Mouse (Mus musculus) right cerebral cortex, postnatal 25 days (tissue): ENCODE data around the gene Mapk8ip2.
"Not testable (repeated sequence)": the region's sequence is repeated elsewhere in the genome, so short reads cannot be mapped to it uniquely, and the experiment has no call there.

ENCODE experiments used
- DNase-seq: peaks from one replicate; pipeline ENCODE4 v3.0.0; 2022

Gene Mapk8ip2

DNA sequence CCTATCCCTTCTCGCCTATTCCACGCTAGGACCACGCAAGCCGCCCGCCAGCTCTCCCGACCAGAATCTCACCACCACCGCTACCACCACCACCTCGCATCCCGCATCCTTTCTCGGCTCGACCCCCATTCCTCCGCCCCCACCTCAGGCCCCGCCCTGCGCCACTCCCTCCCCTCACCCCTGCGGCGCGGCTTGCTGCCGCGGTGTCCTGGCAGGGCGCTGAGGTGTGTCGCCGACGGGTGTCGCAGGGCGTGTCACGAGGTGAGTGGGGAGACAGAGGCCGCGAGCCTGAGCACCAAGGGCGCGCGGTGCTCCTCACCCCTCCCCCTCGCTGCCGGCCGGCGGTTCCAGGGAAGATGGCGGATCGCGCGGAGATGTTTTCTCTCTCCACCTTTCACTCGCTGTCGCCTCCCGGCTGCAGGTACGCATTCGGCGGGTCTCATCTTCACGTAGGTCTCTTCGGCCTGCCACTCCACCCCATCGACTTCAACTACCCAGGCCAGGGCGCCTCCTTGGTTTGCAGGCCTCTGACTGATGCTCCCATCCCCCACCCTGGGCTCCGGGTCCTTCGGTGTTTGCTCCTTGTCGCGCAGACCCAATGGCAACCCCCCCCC lies at the start of gene Mapk8ip2:
TSS of gene Mapk8ip2 (plus strand) at position 49 of the 614 bp plus-strand sequence.
- peak; percentile 66 for DNase-seq

DNA sequence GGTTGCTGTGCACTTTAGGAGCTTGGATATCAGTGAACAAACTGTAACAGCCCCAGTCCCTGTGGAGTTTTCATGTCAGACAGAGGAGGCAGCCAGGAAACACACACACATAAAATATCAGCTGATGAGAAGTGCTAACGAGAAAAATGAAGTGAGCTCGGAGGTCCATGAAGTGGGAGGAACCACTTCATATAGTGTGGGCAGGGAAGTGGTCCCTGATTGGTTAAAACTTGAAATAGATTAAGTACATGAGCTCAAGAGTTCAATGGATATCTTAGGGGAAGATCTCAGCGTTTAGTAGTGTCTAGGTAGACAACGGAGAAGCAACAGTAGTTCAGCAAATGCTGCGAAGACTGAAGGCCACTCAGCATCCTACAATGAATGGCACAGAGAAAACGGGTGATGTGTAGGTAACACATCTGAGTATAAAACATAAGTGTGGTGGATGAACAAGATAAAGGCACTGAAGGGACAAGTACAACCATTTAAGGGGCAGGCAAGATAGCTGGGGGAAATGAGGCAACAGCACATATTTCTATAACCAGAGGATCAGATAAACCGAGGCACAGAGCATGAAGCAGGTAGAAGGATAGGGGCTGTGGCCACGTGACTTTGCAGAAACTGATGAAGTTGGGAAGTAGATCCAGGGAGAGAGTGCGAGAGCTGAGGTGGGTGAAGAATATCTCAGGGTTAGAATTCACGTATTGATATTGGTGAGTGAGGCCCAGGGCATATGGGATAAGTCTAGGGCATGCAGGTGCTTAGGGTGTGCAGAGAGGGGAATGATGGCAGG lies 48.7 kb upstream of the Mapk8ip2 start:
- no peak for DNase-seq

DNA sequence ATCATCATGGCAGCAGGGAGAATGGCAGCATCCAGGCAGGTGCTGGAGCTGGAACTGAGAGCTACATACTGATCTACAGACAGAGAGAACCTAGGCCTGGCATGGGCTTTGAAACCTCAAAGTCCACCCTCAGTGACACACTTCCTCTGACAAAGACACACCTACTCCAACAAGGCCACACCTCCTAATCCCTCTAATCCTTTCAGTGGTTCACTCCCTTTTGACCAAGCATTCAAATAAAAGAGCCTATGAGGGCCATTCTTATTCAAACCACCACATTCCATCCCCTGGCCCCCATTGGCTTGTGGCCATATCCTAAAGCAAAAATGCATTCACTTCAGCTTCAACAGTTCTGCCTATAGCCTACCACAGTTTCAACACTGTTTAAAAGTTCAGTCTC lies 47.0 kb upstream of the Mapk8ip2 start:
- DNase-seq: no peak

DNA sequence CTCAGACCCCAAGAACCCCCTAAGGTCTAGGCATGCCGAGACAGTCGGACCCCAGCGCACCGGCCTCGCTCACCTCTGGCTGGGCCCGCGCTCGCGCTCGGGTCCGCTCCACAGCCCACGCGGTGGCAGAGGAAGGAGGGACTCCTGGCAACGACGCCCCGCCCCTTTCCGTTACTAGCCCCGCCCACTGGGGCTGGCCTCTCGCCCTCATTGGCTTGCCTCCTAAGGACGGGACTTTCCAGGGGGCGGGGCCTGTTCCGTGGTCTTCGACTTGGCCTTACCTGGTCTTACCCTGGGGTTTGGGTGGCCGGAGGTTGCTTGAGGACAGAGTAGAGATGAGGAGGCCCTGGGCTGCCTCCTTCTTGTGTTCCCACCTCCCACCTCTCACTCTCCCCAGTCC lies 43.6 kb upstream of the Mapk8ip2 start, which contains the start of gene Syce3:
TSS of gene Syce3 (minus strand) at position 386 of the 400 bp plus-strand sequence.
- no peak for DNase-seq

DNA sequence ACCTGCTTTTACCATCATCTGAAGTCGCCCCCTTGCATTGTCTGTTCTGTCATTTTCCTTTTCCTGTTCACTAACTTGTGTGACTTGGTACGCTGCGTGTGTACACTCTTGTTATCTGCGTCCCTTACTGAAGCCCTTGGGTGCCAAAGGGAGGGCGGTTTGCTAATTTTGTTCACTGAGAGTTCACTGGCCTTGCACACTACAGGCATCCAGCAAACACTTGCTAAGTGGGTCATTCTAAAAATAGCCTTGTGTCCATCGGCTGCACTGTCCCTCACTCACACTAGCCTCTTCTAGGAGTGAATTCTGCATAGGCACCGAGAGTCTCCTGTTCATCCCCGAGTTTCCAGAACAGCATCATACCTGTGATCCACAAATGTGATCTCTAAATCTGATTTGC lies 38.4 kb upstream of the Mapk8ip2 start:
- DNase-seq: no peak

DNA sequence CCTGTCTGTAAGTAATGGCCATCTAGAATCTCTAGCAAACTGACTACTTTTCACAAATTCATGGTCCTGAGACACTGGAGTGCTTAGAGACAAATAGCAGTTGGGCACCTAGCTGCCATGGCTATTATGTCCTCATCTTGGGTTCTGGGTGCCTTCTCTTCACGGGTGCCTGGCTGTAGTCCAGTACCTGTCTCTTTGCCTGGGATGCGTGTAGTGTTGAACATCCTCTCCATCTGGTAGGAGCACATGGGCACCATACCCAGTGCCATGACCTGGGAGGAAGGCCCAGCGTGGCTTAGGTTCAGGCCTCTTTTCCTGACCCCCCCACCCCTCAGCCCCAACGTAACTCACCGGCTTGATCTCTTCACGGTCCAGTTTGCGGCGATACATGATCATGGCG lies 31.8 kb upstream of the Mapk8ip2 start:
- DNase-seq: no peak

DNA sequence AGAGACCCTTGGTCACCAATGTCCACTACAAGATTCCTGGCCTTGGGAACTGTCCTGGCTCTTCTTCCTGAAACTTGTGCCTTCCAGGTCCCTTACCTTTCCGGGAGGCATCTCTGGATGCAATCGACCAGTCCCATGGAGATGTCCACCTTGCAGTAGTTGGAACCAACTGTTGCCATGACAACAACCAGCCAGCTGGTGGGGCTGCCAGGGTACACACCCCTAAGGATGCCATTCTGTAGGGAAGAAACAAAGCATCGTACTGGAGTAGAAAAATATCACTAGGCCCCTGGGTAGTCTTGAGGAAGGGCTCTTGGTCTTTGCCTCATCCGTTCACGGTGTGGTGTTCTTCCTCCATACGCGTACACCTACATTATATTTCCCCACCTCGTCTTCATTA lies 29.1 kb upstream of the Mapk8ip2 start:
- DNase-seq: no peak

DNA sequence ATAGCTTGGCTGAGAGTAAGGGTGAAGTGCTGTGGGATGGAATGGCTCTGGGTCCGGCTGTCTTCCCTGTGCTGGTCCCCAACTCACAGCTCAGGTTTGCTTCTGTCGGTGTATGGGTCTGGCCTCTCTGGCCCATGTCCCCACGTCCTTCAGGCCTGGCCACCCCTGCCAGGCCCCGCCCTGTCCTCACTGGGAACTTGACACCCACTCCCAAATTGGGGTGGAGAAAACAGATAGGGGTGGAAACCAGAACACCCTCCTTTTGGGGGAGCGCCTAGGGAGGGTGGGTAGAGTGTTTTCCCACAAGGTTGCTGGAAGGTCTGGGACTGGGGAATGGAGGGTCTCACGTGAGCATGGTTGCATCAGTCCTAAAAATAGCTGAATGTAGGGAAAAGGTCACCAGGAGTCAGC lies 28.0 kb upstream of the Mapk8ip2 start, which contains the start of gene Cpt1b:
TSS of gene Cpt1b (minus strand) at position 153 of the 411 bp plus-strand sequence.
- DNase-seq: no peak

DNA sequence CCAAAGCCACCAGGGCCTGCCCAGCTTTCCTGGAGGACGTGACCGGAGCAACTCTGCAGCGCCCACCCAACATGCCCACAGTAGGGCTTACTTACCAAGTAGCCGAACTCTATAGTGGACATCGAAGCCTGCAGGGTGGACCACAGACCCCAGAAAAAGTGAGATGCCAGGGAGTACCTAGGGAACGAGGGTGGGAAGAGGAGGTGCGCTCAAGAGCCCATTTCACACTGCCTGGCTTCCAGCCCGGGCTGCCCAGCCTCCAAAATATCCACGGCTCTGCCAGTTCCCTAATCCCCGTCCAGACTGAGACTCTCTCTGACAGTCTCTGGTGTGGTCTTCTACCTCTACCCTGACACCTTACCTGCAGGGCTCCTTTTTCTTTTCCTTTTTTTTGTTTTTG lies 27.0 kb upstream of the Mapk8ip2 start:
- DNase-seq: no peak

DNA sequence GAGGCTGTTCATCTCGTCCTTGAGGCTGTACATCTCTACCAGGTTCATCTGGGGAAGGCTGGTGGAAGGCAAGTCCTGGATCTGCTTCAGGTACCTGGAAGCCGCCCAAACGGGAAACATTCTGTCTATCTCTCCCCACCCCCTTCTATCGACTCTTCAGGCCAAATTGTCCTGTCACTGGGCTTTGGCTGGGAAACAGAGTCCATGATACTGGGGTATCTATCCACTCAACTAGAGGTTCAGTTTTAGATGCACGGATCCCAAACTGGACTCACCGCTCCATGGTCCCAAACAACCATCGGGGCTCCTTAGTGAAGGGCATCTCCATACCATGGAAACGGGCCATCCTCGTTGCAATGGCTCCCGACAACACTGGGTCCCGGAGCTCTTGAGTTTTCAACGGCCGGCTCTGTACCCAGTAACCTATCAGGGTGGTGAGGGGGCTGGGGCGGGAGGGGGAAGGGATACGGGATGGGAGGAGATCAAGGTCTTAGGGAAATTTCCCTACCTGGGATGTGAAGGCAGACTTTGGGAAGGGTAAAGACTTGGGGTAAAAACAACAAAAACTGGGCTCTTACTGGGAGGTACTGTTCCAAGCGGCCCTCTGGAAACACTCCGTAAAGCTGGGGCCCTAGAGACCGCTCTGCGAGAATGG lies 25.4 kb upstream of the Mapk8ip2 start:
- DNase-seq: no peak

DNA sequence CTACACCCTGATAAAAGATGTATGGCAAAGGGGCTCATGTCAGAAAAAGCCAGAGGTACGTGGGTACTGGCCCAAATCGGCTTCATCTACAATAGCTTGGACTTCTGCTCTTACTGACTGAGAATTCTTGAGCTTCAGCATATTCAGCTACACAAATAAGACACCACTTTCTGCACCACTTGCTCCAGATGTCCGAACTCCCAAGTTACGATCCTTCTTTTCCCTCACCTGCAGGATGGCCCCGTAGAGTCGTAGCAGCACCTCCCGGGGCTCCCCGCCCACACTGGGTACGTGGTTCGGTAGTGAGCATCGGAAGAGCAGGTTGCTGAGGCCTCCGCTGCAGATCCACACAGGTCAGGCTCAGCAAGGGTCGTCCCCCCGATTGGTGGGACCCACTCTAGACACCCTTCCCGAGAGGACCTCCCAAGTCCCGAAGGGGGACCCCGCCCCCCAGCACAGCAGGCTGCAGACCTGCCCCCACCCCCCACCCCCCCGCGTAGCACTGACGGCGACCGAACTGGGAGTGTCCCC lies 24.8 kb upstream of the Mapk8ip2 start:
- DNase-seq: no peak

DNA sequence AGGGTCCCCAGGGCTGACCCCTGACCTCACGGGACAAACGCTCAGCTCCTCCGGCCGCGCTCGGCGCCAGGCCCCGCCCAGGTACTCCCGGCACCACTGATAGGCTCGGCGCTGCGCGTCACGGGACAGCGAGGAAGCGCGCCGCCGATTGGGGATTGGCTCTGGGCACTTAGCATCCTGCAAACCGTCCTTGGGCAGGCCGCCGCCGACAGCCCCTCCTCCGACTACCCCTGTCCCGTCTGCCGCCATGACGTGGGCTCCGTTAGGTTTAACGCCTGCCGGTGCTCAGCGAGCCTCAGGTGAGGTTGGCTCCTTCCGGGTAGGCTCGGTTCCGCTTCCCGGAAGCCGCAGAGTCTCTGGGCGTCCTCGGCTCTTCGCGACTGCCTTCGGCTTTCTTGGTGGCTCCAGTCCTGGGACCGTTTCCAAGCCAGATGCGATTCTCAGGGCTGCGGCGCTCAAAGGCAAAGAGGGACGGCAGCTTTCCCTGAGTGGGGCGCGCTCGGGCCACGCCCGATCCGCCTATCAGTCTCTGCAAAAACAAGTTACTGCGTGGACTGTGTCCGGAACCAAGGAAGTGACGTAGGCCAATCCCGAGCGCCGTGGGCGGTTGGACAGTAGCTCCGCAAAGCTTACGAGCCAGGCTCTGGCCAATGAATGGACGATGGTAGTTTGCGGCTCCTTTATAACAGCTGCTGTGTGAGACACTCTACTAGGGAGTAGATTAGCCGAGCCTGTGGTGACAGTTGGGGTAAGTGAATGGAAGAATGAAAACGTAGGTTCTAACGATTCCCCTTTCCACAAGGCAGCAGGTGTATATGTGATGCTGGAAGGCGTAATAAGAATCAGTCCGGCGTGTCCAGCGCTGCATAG lies 24.1 kb upstream of the Mapk8ip2 start, which contains the start of the genes C730034F03Rik, Gm44502 and Chkb:
TSS of gene C730034F03Rik (plus strand) at position 238 of the 870 bp plus-strand sequence.
TSS of gene Gm44502 (minus strand) at position 345 of the 870 bp plus-strand sequence.
TSS of gene Chkb (minus strand) at position 557 of the 870 bp plus-strand sequence.
- peak; percentile 94 for DNase-seq

DNA sequence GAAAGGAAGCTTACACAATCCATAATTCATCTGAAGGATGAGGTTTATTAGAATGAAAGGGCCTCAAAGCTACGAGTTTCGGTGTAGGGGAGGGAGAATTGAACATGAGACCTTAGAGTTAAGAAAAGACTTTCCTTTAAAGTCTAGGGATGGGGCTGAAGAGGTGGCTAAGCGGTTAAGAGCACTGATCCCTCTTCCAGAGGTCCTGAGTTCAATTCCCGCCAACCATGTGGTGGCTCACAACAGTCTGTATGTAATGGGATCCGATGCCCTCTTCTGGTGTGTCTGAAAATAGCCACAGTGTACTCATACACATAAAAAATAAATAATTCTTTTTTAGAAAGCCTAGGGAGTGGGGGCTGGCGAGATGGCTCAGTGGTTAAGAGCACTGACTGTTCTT lies 23.4 kb upstream of the Mapk8ip2 start:
- no peak for DNase-seq

DNA sequence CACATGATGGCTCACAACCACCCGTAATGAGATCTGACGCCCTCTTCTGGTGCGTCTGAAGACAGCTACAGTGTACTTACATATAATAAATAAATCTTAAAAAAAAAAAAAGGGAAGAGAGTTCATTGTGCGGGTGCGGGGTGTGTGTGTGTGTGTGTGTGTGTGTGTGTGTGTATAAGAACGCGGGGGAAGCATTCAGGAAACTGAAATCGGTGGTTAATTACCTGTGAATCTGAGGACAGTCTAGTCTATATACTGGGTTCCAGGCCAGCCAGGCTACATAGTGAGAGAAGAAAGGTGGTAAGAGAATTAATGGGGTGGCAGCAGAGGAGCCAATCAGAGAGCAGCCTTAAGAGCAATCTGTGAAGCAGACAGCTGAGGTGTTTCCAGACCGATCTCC lies 22.9 kb upstream of the Mapk8ip2 start:
- not testable (repeated sequence) for DNase-seq

DNA sequence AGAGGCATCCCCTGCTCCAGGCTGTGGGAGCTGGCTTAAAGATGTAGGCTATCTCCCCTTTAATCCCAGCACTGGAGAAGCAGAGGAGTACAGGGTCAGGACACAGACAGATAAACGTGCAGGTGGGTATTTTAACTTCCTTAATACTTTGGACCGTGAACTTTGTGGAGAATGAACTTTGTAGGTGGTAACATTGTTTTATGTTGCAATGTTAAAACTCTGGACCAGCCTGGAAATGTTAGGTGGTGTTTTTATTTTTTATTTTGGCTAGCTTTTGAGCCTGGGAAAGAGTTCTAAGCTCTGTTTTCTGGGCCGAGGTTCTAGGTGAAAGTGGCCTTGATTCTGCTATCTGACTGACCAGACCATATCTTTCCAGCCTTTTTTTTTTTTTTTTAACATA lies 22.4 kb upstream of the Mapk8ip2 start:
- no peak for DNase-seq

DNA sequence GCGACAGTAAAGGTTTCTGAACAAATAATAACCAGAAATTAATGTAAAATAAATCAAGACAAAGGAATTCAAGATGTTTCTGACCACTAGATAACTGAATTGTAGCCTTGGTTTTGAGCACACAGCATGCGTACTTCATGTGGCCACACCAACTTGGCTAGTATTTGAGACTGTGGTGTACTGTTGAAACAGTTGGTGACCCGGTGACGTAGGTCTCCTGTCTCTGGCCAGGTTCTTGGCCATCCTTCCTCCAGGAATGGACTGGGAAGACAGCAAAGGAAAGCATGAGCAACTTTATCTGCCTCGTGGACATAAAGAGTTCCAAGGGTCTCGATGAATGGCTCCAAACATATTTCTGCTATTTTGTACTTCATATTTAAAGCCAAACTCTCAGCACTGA lies 21.9 kb upstream of the Mapk8ip2 start:
- no peak for DNase-seq

DNA sequence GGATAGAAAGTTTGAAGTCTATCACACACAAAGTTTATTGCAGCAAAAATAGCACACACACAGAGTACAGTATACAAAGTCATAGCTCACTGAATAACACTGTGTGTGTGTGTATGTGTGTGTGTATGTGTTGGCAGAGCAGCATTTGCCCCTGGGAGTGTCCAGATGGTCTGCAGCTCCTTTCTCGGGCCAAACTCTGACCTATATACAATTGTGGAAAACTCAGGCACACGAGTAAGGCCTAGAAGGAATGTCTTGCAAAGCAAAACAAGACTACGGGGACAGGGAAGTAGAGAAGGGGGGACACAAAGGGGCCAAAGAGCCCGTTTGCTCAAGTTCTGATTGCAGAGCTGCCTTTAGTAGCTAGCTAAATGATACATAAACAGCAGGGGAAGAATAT lies 20.8 kb upstream of the Mapk8ip2 start:
- DNase-seq: no peak

DNA sequence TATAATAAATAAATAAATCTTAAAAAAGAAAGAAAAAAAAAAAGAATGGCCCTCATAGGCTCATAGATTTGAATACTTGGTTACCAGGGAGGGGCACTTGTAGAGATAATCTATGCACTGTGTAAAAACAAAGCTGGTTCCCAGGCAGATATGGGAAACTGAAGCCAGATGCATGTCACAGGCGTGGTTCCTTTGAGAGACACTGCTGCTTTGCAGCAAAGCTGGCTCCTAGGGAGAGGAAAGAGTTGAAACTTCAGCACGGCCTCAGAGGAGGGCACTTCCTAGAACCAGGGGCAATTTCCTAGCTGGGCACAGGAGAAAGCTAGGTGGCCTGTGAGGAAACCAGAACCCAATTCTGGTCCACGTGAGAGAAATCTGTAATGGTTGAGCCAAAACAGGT lies 19.6 kb upstream of the Mapk8ip2 start:
- no peak for DNase-seq

DNA sequence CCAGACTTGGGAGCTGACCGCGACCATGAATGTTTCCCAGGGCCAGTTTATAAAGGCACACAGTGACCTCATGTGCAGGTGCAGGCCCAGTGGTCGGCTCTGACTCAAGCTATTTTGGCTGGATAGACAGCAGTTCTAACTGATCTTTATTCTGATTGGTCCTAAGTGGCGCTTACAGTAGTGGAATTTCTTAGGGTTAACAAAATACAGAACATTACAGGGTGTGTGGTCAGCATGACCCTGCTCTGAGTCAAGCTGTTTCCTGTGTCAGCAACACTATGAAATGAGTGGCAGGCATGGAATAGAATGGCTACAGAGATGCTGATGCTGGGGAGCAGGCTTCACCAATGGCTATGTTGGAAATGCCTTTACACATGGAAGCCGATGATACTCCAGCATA lies 17.8 kb upstream of the Mapk8ip2 start:
- no peak for DNase-seq

DNA sequence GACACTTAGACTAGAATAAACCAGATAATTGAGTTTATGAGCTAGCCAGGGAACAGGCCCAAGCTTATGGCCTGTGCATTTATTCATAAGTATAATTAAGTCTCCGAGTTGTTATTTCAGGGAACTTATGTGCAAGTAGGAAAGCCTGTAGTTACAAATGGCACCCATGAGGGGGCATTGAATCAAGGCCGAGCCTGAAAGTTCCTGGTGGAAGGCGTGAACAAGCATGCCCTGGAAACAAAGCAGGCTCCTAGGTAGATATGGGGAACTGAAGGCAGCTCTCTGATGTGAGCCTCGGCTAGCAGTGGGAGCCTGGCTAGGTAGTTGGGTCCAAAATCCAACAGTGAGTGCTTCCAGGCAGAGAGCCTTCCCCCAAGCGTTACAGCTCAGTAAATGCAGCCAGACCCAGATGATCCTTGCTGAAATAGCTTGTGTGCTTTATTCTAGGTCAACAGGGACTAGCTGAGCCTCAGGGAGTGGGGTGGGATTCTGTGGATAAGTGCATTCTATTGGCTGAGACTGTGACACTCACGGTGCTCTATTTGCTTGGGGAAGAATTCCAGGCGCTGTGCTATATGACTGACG lies 11.1 kb upstream of the Mapk8ip2 start:
- no peak for DNase-seq

DNA sequence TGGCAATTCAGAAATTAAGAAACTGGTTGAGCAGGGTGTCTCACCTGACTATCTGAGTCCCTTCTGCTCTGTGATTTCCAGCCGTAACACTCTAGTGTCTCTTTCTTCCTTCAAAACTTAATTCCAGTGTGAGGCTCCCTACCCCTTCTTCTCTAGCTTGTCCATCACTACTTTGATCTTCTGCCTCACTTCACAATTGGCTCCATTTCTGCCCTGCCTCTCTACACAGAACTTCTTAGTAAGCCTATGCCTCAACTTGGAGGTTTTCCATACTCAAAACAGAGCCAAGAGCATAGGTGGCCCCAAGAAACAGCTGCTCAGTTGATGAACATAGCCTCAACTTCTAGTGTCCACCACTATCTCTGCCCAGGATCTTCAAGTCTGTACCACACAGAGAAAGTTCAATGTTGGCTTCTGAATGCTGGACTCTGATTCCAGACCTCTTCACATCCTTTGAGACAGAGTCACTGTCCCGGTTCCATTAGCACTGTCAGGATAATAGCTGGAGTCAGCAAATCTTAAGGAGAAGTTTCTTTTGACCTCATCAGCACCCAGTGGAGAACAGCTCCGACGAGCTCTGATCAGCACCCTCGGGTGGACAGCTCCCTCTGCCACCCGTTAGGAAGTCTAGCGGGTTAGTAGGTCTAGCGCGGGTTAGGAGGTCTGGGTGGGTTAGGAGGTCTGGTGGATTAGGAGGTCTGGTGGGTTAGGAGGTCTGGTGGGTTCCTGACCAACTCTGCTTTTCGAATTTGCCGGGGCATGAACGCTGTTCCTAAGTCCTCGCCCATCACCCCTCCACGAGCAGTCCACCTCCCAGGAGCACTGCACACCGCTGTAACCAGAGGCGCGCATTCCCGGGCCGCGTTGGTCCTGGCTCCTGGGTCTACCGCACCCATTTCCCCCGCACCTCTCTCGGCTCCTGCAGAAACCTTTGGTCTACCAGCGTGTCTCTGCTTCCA lies 528 bp upstream of the Mapk8ip2 start:
- no peak for DNase-seq
